Mouse (Mus musculus) lung, adult 18-20 months (tissue): ENCODE results near the gene Zfp217.

Experiments used
- DNase-seq, 2 experiments: peaks; one replicate each; pipeline ENCODE4 v3.0.0; 2022; ENCODE audit warnings: mixed read lengths in 2 of 2

Gene Zfp217

GRCm38 (mm10) chr2:170132716-170133092 lies 15.2 kb downstream of the Zfp217 start:
- DNase-seq, result no peak

- no peak for DNase-seq
Observed at GRCm38 (mm10) chr2:170131981-170132460, 15.9 kb downstream of the Zfp217 start.

DNA sequence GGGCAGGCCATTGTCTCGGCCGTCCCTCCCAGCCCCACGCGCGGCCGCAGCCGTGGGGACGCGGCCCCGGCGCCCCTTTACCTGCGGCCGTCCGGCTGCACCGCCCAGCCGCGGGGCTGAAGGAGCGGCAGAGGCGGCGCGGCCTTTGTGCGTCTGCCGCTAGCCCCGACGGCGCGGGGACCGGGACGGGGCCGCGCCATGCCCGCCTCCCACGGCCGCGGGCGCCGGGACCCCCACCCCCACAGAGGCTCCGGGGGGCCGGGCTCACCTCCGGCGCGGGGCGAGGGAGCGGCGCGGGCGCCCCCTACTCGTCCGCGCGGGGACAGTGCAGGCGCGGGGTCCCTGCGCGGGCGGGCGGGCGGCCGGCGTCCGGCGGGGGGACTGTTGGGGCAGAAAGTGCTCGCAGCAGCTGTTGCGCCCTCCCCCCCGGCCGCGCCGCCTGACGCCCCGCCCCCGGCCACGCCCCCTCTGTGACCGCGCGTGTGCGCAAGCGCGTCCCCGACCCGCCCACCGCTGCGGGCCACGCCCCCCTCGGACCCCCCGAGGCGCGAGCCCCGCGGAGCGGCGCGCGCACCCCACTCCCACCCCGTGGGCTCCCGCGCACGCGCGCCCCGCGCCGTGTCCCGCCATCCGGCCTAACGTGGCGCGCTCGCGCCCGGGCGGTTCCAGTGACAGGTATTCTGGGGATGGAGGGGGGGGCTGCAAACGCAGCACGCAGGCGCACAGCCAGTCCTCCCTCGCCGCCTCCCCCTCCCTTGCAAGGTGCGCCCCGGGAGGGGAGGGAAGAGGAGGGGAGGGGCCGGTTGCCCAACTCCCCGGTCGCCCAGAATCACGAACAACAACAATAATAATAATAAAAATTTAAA lies 16.9 kb downstream of the Zfp217 start:
- DNase-seq, result peak; percentile 83 to 85

- DNase-seq, result no peak
Observed at GRCm38 (mm10) chr2:170129923-170130779, 17.8 kb downstream of the Zfp217 start.

- DNase-seq, result no peak
Observed at GRCm38 (mm10) chr2:170129248-170129922, 18.5 kb downstream of the Zfp217 start.

- DNase-seq, result no peak
Observed at GRCm38 (mm10) chr2:170128461-170129247, 19.2 kb downstream of the Zfp217 start.

- DNase-seq, result no peak
Observed at GRCm38 (mm10) chr2:170127523-170127922, 20.4 kb downstream of the Zfp217 start.

DNA sequence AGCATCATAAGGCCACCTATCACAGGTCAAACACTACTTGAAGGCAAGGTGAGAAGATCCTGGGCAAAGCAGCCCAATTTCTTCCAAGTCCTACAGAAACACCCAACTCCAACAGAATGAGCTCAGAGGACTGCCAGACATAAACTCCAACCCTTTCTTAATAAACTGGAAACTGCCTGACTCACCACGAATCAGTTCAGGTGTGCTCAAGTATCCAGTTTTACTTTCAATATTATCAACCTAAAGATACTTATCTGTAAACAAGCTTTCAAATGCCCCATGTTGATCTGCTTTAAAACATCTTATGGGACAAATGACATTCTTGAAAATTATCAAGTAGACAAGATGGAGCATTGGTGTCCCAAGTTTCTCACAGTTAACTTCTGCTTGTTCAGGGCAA lies 21.6 kb downstream of the Zfp217 start:
- no peak for DNase-seq

- DNase-seq, result no peak
Observed at GRCm38 (mm10) chr2:170122197-170122596, 25.7 kb downstream of the Zfp217 start.

DNA sequence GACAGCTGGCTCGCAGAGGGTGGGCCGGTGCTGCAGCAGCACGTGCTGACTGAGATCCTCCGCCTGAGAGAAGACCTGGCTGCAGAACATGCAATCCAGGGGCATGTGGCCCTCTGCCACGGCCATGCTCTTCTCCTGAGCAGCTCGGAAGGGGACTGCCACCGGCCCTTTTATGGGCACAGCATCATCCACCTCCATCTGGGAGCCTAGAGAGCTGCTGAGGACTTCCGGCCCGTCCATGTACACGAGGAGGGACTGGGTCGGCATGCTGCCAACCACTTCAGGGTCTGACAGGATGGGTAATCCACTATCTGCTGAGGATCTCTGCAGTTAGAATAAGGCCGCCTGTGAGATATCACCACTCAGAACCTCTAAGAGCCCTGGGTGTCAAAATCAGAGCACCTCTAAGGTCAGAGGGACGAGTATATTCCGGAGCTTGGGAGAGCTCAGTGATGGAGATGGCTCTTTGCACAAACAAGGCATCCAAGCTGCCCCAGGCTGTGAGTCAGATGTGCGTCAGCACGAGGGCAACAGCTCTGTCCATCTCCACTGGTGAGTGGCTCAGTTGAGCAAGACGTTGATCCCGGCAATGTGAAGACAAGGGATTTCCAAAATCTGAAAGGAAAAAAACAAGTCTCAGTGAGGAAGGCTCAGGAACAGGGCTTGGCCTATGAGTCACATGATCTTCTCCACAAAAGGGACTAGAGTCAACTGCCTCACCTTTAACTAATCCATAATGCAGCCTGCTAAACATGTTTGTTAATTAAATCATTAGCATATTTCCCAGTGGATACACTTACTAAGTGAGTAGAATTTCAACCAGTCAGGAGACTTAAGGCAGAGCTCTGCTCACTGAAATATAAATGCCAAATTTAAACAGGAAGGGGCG lies 27.5 kb downstream of the Zfp217 start:
- DNase-seq, result no peak

GRCm38 (mm10) chr2:170116704-170117281 lies 31.1 kb downstream of the Zfp217 start:
- peak; percentile 63 to 77 for DNase-seq

- no peak for DNase-seq
Observed at GRCm38 (mm10) chr2:170110306-170110705, 37.6 kb downstream of the Zfp217 start.

DNA sequence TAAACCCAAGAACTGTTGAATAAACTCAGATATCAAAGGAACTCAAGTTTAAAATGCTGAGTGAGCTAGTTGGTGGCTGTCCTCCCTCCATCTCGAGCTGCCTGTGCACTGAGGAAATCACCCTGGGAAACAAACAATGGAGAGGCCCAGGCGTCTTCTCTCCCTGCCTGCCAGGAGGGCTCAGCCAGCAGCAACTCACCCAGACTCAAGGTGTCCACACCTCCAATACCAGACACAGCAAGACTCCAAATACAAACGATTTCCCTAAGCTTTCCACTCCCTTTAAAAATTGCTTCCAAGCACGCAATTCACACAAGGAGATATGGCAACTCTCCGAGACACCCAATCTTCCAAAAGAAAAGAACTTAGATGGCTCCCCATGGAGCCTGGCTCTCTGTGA lies 38.4 kb downstream of the Zfp217 start:
- DNase-seq, result no peak

- no peak for DNase-seq
Observed at GRCm38 (mm10) chr2:170107791-170108190, 40.1 kb downstream of the Zfp217 start.

DNA sequence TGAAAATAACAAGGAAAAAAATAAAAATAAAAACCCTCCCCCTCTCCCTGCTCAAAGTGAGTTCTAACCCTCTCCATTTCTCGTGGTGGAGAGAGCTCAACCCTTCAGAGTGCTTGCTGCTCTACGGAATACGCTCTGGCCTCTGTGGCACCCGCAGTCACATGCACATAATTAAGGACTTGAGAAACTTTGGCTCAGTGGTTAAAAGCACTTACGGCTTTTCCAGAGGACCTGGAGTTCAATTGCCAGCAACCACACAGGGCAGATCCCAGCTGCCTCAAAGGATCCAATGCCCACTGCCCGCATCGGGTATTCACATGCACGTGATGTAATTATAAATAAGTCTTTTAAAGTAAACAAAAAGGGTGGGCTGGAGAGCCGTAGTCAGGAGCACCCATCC lies 41.9 kb downstream of the Zfp217 start:
- no peak for DNase-seq

DNA sequence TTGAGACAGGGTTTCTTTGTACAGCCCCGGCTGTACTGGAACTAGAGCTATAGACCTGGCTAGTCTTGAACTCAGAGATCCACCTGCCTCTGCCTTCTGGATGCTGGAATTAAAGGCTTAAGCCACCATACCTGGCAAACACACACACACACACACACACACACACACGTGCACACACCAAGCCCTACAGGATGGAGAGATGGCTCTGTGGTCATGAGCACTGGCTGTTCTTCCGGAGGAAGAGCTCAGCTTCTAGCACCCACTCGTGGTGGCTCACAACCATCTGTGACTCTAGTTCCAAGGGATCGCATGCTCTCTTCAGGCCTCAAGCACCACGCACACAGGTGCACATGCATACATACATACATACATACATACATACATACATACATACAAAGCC lies 43.5 kb downstream of the Zfp217 start:
- DNase-seq, result no peak

- peak; percentile 27 to 47 for DNase-seq
Observed at GRCm38 (mm10) chr2:170103852-170104251, 44.1 kb downstream of the Zfp217 start.

DNA sequence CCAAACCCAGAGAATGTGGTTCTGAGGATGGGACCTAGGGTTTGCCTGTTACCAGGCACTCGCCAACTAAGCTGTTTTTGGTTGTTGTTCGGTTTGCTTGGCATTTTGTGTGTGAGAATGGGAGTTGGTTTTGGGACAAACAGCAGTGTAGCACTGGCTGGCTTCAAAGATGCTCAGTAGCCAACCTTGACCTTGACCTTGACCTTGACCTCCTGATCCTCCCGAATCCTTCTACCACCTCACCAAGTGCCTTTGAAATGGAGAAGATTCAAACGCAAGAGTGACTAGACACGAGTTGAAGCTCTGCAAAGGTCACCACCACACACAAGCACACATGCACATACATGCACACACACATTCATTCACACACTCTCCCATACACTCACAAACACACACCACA lies 44.6 kb downstream of the Zfp217 start:
- DNase-seq, result no peak

DNA sequence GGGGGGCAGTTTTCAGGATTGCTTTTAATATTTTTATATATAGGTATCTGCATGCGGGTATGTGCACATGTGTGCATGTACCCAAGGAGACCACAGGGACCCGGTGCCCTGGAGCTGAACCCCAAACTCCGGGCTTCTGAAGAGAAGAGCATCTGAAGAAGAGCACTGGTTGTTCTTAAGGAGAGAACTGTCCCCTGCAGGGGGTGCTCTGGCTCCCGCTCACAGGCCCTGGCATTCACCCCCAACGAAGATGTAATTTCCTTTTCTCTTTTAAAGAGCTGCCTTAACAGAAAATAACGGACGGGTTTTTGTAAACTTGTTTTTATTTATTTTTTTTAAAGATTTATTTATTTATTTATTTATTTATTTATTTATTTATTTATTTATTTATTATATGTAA lies 46.0 kb downstream of the Zfp217 start:
- DNase-seq, result no peak

DNA sequence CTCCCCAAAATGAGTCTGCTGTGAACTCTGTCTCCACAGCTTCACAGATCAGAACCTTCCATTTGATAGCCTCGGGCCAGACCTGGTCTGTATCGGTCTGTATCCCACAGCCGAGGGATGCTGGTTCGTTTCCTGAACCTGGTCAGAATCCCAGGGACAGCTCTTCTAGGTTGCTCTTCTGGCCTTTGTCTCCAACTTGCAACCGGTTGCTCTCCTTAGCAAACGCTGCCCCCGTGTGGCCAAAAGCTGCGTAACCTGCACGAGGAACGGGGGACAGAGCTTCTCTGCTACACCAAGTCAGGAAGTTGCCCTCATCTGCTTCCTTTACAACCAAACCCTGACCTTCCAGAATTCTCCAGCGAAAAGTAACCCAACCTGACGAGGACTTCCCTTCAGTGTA lies 46.8 kb downstream of the Zfp217 start:
- DNase-seq, result peak; percentile 83 to 85

DNA sequence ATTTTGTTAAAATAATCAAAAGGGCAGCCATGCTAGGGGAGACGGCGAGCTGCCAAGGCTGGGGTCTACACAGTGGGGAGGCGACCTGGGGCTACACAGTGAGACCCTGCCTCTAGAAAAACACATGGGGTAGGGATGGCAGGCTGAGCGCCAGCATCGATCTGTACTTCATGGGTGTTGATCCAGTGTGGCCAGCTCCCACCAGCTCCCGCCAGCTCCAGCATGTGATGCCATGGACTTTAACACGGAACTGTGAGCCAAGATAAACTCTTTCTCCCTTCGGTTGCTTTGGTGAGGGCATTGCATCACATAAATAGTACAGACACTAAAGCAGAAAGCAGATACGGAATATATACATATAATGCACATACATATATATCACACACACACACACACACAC lies 53.0 kb downstream of the Zfp217 start:
- DNase-seq, result no peak
